Mouse (Mus musculus) cerebellum, postnatal 10 days (tissue): ENCODE measurements around the gene Llgl2.
"Not testable (repeated sequence)": the region's sequence is repeated elsewhere in the genome, so short reads cannot be mapped to it uniquely, and the experiment has no call there.

ENCODE experiments used
- DNase-seq, 2 experiments: peaks; one replicate each; pipeline ENCODE4 v3.0.0; 2021; ENCODE audit warnings: mixed read lengths in 2 of 2

The Llgl2 gene

DNA sequence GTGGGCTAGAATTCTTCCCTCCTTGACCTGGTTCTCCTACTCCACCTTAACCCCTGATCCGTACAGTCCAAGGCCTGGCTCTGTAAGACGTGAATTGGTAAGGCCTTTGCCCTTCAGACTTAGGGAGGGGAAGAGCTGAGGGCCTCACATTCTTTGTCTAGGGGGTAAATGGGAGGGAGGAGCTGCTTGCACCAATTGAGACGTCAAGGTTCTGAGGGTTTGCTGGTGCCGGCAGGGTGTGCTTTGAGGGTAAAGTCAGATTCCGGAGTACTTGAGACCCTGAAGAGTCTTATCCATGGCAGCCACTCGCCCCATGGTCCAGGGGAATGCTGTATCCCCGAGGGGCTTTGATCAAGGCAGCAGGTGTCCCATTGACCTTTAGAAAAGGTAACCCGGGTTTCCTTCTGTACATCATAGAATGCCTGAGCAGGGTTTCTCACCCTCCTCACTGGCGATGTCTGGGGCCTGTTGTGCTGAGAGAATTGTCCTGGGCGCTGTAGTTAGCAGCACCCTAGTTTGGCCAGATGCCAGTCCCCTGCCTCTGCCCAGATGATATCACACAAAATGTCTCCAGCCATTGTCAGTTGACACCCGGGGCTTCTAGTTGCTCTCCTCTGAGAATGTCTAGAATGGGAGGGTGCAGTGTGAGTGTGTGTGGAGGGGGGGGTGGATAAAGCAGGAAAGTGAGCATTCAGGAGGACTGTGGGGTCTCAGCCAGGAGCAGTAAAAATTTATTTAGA lies 13.0 kb downstream of the Llgl2 start:
- DNase-seq: no peak

DNA sequence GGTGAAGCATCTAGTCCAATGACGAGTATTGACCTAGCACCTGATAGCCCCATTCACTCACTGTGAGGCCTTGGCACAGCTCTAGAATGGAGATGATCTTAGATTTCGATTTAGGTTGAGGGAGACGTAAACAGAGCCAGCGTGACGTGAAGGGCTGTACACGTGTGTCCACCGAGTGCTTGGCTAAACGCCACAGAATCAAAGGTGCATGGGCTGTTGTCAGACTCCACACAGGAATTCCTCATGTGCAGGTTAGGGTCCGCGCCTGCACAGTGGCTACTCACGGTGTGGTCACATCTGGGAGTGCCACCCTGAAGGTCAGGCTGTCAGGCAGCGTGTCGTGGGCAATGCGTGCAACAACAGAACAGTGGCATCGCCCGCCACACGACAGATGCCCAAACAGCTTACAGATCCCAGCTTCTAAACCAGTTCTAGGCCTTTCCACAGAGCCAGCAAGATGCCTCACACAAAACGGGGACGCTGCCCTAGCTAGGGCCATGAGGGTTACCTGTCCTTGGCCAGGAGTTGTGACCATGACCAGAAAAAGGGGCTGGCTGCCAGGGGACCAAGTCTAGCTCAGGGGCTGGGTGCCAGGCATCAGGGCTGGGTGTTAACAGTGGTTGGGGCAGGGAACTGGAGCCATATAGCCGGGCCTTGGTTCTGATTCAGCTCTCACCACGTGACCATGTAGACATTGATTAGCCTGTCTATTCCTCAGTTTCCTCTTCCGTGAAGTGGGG lies 13.9 kb downstream of the Llgl2 start:
- DNase-seq: no peak

DNA sequence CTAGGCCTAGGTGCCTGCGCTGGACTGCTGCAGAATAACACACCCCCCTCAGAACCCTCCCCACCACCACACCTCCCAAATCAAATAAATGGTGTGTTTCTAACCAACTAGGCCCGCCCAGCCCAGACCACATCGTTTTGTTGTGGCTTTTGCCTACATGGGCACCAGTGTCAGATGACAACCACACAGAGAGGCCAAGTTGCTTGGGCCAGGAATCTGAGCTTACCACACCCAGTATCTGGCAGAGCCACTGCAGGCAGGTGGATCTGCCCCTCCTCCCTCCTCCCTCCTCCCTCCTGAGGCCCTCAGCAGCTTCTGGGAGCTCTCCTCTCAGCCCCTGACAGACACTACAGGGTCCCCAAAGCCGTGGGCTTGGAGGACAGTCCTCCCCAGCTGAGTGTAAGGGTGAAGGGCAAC lies 15.1 kb downstream of the Llgl2 start:
- DNase-seq: no peak

DNA sequence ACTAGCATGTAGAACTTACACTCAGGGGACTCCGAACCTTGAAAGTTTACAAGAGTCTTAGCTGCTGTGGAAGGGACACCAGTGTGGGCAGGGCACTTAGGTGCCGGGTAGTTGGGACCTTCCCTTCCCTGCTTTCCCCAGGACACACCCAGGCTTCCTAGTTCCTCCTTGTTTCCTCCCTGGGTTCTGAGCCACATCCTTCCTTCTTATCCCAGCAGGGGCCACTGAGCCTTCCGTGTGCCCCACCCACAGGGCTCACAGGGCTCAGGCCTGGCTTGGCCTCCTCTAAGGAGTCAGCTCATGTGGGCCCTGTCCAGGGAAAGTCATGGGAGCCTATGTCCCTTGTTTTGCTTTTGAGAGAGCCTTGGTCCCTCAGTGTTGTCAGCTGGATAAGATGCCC lies 15.9 kb downstream of the Llgl2 start:
- DNase-seq: no peak

DNA sequence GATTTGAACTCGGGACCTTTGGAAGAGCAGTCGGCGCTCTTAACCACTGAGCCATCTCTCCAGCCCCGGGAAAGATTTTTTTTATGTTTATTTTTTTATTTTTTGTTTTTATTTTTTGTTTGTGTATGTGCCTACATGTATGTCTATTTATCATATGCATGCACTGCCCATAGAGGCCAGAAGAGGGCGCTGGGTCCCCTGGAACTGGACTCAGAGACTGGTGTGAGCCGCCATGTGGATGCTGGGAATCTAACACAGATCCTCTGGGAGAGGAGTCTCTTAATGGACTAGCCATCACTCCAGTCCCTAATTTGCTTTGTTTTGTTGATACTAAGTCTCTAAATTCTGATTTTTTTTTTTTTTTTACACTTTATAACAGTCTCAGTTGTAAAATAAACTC lies 17.2 kb downstream of the Llgl2 start:
- DNase-seq: no peak

DNA sequence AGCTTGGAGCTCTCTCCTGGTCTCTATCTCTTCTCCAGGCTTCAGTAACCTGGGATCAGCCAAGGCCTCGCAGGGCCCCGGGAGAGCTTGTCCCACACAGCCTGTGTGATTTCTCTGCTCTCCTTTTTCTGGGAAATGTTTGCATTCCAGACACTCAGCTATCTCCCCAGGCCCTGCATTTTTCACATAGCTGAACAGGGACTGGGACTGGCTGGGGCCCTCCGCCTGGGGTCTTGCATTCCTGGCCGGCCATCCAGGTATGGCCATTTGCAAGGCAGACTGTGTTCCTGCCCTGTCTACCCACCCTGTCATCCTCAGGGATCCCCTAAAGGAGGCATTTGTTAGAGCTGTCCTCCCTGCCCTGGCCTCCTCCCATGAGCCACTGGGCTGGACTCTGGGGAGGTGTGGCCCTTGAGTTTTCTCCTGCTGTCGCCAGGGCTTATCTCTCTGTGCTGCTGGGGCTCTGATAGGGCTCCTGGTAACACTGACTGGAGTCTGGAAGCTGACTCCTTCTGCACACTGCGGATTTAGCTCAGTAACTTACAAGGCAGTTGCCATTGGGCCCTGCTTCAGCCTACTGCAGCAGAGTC lies 18.2 kb downstream of the Llgl2 start:
- no peak for DNase-seq

DNA sequence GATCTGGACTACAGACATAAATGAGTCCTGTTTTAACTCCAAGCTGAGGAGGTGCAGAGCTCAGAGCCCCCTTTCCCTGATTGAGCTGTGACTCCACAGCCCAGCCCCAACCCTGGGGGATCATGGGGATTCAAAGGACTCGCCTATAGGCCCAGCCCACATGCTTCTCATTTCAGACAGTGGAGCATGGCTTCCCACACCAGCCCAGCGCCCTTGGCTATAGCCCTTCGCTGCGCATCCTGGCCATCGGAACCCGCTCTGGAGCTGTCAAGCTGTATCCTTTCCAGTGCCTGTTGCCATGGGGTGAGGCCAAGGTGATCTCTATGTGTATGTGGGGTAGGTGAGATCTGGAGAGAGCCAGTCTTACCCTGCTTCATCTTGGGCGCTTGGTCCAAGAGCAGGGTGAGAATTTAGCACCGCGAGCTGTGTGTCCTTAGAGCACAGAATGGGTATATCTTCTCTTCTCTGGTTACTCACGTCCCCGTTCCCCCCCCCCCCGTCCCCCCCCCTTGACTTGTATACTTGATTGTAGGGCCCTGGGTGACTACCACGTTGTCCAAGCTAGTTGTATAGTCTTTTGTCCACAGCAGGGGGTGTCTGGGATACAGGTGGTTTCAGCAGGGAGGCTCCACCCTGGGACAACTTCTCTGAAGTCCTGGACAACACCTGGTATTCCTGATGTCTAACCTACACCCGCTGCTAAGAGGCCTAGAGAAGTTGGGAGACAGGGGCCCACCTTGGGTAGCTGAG lies 19.5 kb downstream of the Llgl2 start:
- DNase-seq: no peak

DNA sequence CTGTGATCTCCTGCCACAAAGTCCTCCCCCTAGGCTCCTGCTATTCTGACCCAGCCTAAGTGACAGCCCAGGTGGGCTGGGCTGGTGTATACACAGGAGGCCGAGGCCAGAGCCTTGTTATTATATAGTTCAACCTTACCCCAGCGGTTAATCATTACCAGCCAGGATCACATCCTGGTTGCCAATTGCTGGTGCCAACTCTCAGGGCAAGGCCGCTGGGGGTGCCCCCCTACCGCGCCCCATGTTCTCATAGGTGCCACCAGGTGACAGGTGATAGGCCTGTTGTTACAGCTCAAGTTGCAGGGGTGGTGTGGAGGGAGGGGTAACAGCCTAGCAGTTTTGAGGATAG lies 20.0 kb downstream of the Llgl2 start:
- DNase-seq: no peak

DNA sequence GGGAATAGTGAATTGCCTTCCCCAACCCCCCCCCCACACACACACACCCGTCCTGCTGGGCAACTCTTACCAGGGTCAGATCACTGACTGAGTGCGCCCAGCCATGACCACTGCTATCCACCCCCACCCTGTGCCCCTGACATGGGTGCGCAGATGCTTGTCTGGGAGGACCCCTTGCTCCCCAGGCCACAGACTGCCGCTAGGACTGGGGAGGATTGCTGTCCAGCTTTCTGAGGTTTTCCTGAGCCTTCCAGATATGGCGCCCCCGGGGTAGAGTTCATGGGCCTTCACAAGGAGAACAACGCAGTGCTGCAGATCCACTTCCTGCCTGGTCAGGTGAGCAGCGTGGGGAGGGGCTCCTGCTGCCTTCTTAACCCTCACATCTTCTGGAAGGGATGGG lies 20.4 kb downstream of the Llgl2 start:
- DNase-seq: no peak

DNA sequence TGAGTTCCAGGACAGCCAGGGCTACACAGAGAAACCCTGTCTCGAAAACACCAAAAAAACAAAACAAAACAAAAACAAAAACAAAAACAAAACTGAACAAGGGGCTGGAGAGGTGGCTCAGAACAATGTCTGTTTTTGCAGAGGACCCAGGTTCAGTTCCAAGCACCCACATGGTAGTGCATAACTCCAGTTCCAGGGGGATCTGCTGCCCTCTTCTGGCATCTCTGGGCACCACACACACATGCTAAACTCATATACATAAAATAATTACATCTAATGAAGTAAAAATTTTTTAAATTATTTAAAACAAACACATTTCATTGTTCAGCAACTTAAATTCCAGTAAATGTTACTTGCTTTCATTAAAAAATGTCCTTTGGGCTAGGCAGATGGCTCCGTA lies 22.0 kb downstream of the Llgl2 start:
- no peak for DNase-seq

DNA sequence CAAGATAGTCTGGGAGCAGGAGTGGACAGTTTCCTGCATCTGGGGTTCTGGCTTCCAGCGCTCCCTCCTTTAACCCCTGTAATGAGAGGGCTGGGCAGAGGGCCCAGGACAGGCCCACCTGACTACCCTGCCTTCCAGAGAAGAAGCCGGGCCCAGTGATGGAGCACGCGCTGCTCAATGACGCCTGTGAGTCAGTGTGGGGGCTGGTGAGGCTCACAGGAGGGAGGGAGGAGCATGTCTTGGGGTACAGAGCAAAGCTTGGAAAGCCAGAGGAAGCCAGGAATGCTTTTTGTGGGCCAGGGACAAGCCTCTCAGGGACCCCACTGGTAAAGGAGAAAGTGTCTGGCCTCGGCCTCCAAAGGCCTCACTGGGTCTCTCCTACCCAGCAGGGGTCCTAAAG lies 30.8 kb downstream of the Llgl2 start:
- no peak for DNase-seq

DNA sequence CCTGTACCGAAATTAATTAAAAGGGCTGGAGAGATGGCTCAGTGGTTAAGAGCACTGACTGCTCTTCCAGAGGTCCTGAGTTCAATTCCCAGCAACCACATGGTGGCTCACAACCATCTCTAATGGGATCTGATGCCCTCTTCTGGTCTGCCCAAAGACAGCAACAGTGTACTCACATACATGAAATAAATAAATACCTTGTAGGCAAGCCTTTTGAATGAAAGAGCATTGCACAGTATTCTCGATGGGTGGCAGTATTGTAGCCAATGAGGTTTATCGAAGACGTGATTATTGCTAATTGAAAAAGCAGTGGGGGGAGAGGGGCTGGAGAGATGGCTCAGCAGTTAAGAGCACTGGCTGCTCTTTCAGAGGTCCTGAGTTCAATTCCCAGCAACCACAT lies 33.3 kb downstream of the Llgl2 start:
- DNase-seq: not testable (repeated sequence)

DNA sequence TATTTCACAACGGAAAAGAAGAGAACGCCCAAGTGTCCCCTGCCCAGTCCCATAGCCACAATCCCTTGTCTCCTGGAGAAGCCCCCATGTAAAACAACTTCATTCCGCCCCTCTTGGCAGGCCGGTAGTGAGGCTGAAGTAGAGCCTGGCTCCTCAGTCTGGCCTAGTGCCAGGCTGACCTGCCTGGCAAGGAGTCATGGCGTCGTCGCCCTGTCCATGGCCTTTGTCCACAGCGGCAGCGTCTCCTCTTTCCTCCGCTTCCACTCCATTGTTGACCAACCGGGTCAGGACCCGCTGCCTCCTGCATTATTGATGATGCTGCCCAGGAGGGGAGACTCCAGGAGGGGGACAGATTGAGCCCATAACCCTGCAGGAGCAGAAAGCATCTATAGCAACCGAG lies 34.1 kb downstream of the Llgl2 start:
- peak; percentile 60 to 62 for DNase-seq

DNA sequence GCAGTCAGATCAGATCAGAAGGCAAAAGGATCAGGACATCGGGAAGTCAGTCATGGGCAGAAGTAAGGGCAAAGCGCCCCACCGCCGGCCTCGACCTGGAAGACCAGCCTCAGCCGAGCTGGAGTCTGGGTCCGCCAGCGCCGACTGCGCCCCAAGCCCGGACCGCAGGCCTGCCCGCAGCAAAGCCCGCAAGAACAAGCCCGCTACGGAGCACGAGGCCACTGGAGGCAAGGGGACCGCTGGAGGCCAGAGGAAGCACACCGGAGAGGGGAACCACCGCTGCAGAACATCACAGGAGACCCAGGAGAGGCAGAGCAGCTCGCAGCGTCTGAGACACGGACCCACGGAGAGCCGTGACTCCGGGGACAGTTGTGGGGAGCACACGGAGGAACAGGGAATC lies 34.5 kb downstream of the Llgl2 start, which contains the start of gene Myo15b:
Gene Myo15b (plus strand): TSS at position 53 of the 400 bp plus-strand sequence.
- DNase-seq: peak in 1 of 2 experiments; percentile 33

DNA sequence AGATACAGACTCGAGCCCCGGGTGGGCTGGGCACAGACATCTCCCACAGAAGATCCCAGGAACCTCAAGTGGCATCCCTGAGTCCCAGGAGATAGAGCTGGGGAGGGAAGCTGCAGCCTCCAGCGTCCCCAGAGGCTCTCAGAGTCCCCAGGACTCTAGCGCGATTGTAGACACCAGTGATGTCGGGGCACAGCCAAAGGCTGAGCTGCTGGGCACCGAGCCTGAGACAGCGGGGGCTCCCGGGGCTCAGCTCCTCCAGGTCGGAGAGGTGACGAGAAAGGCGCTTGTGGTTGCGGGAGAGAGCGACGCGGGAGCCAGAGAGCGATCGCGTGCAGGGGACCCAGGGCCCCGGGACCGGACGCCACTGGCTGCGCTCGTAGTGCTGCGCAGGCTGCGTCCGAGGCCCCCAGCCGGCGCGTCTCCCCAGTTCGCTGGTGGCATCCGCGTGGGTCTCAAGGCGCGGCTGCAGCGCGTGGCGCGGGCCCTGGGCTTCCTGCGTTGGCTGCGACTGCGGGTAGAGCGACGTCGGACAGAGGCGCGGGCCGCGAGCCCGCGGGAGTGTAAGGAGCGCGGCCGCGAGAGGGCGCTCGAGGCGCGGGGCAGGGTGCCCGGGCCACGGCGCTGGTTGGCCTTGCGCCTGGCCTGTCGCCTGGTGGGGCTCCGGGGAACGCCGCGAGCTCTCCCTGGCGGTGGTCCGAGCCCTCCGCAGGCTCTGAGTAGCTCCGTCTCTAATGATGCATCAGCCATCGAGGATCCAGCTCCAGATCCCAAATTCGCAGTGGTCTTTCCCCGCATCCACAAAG lies 35.5 kb downstream of the Llgl2 start:
- peak; percentile 91 for DNase-seq

DNA sequence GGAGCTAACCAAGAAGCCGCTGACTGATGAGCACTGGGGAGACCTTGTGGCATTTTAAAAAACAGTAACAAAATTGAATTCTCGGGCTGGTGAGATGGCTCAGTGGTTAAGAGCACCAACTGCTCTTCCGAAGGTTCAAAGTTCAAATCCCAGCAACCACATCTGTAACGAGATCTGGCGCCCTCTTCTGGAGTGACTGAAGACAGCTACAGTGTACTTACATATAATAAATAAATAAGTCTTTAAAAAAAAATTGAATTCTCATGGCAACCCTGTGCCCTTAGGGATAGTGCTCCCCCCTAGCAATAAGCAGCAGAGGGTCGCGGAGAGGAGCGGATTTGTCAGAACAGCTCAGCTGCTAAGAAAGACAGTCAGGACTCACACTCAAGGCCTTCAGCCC lies 40.0 kb downstream of the Llgl2 start:
- DNase-seq: no peak

DNA sequence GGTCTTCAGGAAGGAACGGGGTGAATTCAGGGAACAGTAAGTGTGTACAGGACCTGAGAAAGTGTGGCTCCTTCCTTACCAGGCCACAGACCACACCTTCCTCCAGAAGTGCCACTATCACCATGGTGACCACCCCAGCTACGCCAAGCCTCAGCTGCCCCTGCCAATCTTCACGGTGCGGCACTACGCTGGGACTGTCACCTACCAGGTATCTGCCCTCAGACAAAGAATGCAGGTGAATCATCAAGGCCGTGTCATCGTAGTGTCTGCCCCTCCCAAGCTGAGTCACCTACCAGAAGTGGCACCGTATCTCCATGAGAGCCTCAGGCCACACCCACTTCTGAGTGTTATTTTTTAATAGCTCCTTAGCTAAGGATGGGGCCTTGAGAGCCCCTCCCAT lies 45.5 kb downstream of the Llgl2 start:
- no peak for DNase-seq

DNA sequence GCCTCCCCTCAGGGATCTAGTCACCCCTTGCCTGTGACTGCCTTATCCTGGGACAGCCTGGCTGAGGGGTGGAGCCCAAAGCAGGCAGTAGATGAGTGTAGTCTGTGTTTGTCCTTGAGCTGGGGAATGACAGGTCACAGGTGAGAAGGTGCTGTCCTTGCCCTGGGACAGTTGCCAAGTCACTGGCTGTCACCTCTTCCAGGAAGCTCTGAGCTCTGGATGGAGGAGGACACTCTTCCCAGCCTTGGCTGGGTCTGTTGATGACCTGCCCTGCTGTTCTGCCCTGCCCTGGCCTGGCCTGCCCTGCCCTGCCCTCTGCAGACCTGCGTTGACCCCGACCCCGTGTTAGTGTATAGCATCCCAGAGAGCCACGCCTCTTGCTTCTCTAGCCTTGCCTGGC lies 48.6 kb downstream of the Llgl2 start:
- no peak for DNase-seq

DNA sequence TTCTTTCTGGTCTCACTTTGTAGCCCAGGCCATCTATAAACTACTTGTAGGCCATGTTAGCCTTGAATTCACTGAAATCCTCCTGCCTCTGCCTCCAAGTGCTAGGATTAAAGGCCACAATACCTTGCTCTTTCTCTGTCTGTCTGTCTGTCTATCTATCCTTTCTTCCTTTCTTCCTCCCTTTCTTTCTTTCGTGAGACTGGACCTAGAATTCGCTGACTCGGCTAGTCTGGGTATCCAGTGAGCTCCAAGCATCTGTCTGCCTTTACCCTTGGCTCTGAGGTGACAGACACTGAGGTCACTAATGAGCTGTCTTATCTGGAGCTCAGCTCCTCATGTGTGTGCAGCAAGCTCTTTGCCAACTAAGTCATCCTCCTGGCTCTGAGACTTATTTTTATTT lies 52.1 kb downstream of the Llgl2 start:
- no peak for DNase-seq

DNA sequence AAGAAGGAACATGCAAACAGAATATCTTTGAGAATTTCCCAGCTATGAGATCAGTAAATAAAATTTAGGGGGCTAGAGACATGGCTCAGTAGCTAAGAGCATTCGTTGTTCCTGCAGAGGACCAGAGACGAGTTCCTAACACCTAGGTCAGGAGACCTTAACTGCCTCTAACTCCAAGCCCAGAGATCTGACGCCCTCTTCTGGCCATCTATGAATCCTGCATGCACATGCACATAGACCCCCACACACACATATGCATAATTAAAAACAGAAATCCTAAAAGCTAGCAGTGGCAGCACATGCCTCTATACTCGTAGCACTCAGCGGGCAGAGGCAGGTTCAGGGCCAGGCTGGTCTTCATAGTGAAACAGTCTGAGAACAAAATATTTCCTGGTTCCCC lies 52.6 kb downstream of the Llgl2 start:
- no peak for DNase-seq

DNA sequence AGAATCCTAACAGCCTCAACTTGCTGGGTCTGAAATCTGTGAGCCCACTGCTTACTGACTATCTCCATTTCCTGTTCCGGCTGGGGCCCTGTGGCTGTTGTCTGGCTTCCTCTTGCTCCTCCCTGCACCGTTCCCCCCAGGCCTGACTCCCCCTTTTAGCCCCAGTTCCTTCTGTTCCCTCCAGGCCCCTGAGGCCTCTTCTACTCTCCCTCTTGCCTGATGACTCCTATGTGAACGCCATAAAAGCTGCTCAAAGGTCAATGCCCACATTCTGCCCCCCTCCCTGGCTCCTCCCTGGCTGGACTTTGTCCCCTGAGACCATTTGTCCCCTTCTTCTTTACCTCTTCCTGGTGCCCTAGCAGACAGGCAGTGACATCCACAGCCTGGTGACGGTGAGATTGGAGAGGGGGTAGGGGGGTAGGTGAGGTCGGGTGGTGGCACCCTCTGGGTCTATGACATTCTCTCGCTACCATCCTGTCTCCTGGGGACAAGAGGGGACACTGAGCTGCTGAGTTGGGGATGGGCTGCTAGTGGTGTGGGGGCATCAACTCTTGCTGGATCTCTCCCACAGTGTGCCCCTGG lies 53.4 kb downstream of the Llgl2 start:
- DNase-seq: no peak

DNA sequence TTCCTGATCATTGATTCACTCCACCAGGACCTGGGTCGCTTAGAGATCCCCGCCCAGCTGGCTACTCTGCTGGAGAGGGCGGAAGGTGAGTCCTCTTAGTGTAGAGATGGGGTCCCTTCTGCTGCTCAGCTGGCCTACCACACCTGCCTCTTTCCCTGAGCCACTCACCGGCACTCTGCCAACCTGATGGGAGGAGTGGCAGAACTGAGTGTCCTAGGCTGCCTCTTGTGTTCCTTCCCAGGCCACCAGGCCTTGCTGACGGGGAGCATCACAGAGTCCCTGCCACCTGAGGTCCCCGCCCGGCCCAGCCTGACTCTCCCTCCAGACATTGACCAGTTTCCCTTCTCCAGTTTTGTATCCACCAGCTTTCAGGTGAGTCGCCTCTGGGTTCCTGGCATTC lies 54.2 kb downstream of the Llgl2 start:
- DNase-seq: no peak
